Mouse (Mus musculus) myocyte (in vitro differentiated cells): ENCODE data around the gene Cchcr1.

Source experiments
- E2F4 ChIP-seq: IDR thresholded peaks from one replicate; pipeline ENCODE4 v1.6.1; 2011; ENCODE audit warnings: mild to moderate bottlenecking, control low read depth, moderate library complexity; ENCODE audit not compliant: insufficient read depth
- MAX ChIP-seq: IDR thresholded peaks from one replicate; pipeline ENCODE4 v1.6.1; 2011; ENCODE audit warnings: low read depth, mild to moderate bottlenecking, control low read depth
- POLR2A ChIP-seq: IDR thresholded peaks from one replicate; pipeline ENCODE4 v1.6.1; 2011; ENCODE audit warnings: low read depth, mild to moderate bottlenecking, control low read depth, moderate library complexity; ENCODE audit not compliant: insufficient read length
- POLR2AphosphoS2 ChIP-seq: IDR thresholded peaks from one replicate; pipeline ENCODE4 v1.6.1; 2011; ENCODE audit warnings: low read depth, control low read depth; ENCODE audit not compliant: insufficient read length
- SRF ChIP-seq: IDR thresholded peaks from one replicate; pipeline ENCODE4 v1.6.1; 2011; ENCODE audit warnings: low read depth; ENCODE audit not compliant: control insufficient read depth, insufficient read length

DNA sequence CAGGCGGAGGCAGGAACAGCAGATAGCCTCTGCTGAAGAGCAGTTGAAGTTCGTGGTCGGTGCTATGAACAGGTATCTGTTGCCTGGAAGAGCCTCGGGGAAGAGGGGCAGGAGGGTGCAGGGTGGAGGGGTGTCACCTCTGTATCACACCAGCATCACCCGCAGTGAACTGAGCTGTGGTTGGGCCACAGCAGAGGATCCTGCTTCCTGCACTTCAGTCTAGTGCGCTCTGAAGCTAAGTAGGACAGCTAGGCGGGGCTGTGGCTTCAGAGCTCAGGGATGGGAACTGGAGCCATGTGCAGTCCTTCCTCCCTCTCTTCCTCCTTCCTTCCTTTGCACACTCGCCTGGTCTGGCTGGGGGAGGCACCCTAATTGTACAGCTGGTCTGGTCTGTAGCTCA, 9.7 kb downstream of the Cchcr1 start:
- TF ChIP-seq POLR2A (no peak), POLR2AphosphoS2 (no peak), E2F4 (no peak), SRF (no peak), MAX (no peak)
